Mouse (Mus musculus) layer of hippocampus, adult 18-20 months (tissue): Measurements from ENCODE around the gene Bcar3. TPM values are rescaled to one million over a fixed set of nuclear protein-coding genes. Genes with fewer than 3 reads are reported as not detected.

Experiments
- DNase-seq, 2 experiments: peaks; one replicate each; pipeline ENCODE4 v3.0.0; 2022; ENCODE audit warnings: low spot score in 2 of 2
- total RNA-seq, 2 experiments: library from RNA; stranded (reverse); gene quantifications; 2 replicates each; pipeline ENCODE4 v1.2.3; 2021

The Bcar3 gene
- total RNA-seq, 2 experiments from 2014 or later, result 8.8 to 9.8 TPM

DNA sequence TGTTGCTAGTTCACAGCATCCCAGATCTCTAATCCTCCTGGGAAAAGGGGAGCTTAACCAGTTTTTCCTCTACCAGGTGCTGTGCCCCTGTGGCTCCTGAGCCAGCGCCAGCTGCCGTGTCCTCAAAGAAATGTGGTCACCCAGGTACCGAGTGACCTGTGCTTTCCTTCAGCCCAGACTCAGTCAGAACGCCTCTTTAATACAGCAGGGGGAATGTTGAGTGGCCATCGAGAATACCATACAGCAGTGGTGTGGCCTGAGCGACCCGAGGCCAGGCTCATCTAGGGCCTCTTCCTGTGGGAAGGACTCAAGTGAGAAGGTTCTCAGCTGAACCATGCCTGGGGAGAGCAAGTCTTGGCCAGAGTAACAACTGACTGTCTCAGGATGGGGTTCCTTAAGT is 156.1 kb downstream of the Bcar3 start:
- no peak for DNase-seq

DNA sequence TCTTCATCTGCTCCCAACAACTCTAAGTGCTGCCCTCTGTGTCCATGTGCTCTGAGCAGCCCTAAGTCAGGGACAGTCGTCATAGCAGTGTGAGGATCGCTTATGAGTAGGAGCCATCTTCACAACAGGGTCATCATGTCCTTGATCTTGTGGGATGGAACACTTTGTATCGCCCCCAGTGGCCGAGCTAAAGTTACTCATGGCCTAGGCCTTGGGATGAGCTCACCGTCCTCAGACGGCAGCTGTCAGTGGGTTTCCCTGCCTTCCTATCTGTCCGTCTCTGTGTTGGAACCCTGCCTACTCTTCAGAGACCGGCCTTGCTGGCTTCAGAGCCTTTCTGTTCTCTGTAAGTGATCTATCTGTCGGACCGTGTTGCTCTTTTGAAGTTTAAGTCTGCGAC is 159.9 kb downstream of the Bcar3 start:
- DNase-seq, result no peak

DNA sequence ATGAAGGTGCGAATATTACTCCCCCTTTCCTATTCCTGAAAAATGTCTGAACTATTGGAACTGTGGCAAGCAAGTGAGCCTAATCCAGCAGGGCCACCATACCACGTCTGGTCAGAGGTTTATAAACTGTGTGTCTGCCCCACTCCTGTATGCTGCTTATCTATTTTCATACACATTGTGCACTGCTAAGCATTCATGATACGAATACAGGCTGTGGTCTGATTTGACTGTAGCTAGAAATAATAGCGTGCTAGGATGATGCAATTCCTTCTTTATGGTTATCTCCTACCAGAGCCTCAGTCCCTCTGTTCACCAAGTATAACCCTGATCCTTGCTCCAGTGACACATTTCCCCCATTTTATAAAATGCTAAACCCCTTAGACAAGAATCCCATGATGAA is 162.2 kb downstream of the Bcar3 start:
- no peak for DNase-seq

DNA sequence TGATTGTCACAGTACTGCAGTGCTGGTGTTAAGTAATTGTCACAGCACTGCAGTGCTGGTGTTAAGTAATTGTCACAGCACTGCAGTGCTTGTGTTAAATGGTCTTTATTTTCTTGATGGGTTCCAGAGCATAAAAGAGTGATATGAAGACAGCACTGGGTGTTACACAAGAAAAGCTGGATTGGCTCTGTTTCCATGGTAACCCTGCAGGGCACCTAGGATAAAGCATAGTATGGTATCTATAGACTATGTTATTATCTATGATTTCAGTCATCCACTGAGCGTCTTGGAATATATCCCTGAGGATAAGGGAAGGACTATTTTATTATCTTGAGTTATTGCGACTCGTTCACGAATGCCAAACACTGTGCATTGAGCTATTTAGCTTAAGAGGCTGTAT is 162.9 kb downstream of the Bcar3 start:
- no peak for DNase-seq

DNA sequence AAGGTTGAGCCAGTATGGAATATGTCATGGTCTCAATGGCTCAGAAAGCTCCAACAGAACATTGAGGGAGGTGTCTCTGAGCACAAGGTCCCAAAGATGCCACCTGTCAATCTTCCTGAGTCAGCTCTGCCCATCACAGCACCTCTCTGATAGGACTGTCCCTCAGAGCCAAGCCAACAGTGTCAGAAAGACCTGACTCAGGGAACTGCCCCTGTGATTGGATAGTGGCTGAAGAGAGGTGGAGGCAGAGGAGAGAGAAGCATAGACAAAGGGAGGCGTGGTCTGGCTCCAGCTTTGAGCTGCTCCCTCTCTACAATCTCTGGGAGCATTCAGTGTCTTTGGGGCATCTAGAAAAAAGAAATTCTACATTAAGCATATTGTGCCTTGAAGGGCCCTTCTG is 163.8 kb downstream of the Bcar3 start:
- no peak for DNase-seq

DNA sequence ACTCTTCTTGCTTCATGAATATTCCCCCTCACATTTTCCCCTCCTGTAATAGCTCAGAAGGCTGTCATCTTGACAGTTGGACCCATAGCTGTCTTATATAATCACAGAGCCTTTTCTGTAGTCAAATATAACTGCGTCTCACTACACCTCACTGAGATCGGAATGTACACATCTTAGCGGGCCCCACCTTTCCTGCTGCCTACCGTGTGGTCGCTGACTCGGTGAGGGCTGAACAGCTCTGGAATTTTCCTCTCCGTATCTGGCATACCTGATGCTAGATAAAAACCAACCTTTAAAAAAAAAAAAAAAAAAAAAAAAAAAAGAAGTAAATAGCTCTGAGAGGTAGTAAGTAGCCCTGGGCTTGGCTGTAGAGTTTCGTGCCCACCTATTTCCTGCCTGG is 164.8 kb downstream of the Bcar3 start:
- no peak for DNase-seq

DNA sequence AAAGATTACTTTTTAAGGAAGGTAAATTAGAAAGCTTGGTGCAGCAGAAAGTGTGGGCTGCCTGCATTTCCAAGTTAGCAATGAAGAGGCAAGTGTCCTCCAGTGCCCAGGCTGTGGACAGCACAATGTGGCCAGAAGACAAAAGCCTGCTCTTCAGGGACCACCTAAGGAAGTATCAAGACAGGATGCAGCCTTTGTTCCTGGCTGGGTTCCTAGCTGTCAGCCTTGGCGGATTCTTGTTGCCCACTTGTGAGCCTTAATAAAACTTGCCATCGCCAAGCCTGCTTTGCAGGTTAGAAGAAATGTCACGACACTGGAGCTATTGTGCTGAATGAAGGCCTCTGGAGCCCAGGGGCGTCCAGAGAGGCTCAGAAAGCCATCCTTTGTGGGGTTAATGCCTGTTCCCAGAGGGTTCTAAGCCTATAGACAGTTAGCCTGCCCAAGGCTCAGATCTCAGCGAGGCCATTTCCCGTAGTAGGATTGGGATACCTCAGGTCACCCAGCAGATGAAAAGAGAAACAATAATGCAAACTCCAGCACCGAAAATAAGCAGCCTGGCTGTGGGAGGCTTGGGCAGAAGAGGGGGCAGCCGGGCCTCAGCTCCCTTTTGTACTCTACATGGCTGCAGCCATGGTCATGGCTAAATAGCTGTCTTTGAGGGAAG is 167.0 kb downstream of the Bcar3 start:
- DNase-seq, result no peak

DNA sequence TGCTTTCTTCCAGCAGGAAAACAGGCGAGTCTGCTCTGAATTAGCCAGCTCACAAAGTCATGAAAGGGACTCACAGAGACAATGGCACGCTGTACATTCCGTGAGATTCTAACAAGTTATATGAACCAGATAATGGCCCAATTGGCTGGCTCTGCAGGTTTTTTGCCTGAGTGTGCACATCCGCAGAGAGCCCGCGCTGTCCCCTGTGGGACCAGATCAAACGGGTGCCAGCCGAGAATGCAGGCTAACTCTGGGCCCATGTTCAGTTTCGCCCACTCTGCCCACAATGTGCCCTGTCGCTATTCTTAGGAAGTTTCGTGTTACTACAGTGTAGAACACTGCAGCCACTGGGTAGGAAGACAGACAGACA is 167.6 kb downstream of the Bcar3 start:
- no peak for DNase-seq

DNA sequence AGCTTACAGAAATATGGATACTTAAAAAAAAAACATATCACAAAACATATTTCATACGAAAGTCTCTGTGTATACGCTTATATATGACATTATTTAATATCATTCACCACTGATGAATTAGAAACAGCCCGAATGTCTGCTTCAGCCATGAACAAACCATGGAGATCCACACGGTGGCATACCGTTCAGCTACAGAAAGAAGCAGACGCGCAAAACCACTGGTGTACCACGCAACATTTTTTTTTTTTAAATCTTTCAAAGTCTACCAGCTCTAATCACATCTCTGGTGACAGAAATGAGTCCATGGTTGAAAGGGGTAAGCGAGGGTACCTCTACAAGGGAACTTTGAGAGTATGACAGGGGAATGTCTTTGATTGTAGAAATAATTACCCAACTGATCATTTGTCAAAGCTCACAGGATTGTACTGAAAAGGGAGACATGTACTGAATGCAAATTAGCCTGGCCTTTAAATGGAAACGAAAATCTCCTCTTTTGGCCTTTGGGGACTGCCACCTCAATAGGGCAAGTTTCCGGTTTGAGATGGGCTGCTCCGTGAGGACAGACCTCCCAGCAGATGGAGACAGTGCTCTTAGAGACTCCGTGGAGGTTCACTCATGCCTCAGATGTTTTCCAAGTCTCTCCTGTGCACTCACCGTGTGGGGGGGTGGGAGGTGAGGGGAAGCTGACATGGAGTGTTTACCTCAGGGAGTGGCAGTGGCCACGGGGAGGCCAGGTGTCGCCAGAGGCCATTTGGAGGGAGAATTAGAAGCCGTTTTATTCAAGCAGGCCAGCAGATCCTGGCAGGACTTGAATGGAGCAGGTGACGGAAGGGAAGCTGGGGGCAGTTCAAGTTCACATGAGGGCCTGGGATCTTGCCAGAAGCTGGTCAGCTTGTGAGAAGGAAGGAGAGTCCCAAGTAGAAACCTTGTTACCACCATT is 168.3 kb downstream of the Bcar3 start:
- DNase-seq, result no peak

DNA sequence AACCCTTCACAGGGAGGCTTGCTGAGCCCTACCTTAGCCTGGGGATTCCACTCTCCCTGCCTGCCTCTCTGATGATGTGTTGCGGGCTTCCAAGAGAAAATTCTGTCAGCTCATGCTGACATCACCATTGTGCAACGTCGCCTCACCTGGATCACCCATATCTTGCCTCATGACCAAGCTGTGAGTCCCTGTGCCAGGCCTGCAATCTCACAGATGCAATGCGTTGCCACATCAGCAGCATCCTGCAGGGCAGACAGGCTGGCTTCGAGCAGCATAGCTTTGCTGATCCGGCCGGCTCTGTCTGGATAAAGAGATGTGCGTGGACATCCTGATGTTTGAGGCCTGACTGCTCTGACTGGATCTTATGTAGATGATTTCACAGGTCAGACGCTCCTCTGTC is 169.2 kb downstream of the Bcar3 start:
- no peak for DNase-seq

DNA sequence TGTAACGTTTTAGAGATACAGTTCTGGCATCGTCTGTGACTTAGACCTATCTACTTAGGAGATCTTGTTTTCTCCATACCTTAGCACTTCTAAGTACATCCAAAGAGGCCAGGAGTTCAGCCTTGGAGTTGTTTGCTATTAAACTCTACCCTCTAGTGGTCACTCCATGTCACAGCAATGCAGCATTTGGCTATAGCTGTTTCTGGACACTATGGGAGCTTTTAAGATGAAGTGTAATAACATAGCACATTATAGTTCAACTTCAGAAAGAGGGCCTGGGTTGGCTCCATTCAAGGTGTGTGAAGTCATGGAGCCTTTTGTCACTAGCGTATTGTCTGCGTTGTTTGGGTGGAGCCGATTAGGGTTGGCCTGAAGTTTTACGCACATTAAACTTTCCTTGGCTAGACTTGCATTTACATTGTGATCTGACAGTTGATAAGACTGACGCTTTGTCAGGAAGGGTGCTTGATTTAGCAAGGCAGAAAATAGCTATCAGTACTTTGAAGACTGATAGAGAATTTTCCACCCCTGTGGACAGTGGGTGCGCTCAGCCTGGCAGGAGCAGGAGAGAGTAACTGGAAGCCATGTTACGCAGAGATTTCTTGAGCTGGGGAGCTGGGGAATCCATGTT is 172.3 kb downstream of the Bcar3 start:
- peak in 1 of 2 experiments; percentile 69 for DNase-seq

DNA sequence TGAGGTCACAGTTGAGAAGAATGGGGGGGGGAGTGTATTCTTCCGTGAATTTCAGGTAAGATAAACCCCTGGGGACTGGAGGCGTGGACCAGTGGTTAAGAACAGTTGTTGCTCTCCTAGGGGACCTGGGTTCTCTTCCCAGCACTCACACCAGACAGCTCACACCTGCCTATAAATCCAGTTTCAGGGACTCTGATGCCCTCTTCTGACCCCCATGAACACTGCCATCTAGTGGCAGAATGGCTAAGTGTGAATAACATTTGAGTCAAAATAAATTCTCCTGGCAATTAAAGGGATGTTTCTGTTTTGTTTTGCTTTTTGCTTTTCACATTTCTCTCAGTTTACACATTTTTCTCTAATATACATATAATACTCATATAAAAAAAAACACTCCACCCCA is 174.0 kb downstream of the Bcar3 start:
- DNase-seq, result no peak

DNA sequence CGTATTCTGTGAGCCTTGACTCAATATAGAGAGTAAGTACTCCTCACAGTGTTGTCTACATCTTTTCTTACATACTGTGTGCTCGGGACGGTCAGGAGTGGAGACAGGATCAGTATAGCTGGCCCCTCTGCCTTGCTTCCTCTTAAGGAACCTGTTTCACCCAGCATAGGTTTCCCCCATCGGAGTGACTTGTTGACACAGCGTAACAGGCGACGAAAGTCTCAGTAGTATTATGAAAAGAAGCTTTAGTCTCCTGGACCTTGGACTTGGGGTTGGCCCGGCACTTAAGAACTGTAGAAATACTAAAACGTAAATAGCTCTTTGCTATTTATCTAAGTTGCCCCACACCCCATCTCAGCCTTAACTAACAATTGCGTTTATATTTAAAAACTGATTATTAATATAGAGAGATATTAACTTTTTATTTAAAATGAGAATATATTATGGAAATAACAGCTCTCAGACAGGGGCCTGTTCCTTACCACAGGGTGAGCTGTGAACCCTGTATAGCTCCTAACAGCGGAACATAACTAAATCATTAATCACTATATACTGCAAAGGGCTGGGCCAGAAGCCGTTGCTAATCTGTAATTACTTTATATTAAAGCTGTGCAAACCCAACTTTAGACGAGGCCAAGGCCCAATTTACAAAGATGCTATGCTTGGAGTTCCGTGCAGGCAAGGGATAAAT is 176.5 kb downstream of the Bcar3 start:
- no peak for DNase-seq

DNA sequence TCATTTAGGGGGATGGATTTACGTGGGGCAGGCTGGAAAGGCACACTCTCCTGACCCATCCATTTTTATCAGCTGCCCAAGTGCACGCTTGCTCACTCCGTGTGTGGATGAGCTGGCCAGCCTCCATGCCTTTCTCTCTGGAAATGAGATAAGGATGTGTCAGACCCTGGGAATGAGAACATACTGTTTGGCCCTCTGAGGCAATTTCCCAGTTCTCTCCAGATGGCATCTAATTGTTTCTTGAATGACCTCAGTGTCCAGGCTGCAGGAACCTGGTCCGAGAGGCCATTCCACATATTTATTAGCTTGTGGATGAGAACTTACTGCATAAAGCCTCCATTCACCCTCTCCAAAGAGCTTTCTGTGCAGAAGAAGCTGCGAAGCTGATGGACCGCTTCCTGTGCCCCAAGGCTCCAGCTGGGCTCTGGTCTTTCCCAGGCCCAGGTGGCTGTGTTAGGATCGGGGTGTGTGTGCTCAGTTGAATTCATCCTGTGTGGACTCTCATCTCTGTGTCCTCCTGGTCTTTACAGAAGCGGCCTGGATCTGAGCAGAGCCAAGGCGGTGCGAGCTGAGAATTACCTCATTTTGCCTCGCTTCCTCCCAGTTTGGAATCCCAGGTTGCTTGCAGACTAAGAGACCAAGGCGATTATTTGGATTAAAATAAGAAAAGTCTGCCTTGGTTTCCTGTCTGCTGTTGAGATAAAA is 177.2 kb downstream of the Bcar3 start:
- DNase-seq, result no peak

DNA sequence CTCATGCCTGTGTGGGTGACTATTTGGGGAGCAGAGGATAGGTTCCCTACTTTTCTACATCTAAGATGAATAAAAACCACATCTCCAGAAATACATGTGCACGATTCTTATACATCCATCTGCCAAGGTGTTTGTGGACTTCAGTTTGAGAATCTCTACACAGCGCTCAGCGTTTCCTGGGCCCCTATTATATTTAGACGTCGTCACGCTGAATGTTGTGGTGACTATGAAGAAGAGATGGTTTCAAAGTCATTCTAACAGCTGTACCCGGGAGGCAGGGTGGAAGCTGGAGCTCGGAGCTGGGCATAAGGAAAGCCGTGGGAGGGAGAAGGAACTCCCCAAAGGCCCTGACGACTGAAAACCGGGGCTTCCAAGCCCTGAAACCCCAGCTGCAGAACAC is 178.5 kb downstream of the Bcar3 start:
- no peak for DNase-seq

DNA sequence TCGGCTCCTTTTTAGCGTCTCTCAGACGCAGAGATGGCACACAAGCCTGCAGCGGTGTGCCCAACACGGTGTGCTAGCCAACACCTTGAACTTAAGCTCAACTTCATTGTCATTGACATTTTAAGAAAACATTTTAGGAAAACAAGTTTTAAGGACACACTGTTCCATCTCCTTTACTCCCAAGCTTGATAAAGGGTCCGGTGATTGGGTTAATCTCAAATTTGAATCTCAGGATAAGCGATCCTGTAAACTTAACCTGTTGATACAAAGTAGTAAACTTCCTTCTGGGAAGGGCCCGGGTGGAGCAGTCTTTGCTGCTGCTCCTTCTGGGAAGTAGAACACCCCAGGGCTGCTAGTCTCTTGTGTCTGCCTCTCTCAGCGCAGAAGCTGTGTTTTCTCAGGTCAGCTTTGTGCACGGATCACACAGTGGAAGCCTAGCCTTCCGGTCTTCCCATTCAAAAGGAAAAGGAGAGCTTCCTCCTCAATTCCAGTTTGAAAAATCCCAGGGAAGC is 179.6 kb downstream of the Bcar3 start:
- DNase-seq, result no peak

DNA sequence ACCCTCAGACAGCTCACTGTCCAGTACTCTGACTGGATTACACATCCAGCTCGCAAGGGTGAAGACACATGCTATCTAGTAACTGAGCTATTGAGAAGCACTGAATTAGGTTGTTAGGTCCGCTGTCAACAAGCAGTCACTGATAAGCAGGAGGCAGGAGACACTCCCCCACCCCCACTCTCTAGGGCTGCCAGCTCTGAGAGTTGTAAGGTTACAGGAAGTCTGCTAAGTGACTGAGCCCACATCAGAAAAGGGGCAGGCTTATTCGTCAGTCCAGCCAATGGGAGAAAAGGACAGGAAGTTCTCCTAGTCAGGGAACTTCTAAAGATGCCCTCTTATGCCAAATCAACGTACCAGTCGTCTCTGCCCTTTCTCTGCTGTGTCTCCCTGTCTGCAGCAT is 180.1 kb downstream of the Bcar3 start:
- DNase-seq, result no peak

DNA sequence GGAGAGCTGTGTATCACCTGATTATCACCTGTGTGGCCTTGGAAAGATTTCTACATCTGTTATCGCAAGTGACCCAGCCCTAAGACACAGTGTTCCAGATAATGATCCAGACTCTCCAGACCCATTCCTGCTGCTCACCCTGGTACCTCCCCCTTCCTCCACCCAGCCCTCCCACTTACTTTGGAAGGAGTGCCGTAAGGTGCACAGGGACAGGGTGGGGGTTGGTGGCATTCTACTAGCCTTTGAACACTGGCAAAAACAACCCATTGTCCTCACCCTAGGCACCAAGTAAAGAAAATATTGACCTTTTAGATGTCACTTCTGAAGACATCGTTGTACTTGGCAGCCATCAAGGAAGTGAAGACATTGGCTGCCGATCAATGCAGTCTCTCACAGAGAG is 180.9 kb downstream of the Bcar3 start:
- DNase-seq, result no peak

DNA sequence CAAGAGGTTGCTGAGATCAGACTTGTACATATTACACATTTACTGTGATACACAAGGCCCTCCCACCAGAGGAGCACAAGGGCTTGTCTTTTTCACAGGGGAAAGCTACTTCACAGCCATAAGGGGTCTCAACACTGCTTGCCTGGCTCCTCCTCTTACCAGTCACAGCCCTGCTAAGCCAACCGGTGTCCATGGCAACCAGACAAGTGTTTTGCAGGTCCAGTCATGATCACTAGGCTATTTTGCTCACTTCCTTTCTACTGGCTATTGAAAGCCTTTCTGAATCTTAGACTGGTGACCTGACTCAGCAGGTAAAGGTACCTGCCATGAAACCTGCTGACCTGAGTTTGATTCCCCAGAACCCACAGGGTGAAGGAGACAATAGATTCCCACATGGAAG is 181.8 kb downstream of the Bcar3 start:
- no peak for DNase-seq

DNA sequence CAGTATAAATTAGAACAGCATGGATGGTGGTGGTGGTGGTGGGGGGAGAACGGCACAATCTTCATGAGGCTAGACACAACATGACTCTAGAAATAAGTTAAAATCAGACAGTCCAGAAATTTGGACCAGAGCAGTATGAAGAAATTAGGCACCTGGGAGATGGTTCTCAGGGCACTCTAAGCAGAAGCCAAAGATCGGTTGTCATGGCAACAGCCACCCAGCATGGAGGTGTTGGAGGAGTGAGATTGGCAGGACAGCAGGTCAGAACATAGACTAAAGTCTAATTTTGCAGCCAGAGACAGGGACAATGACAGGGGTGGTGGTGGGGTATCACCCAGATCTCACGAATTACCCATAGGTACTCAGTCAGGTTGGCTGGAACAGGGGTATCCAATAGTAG is 182.7 kb downstream of the Bcar3 start:
- no peak for DNase-seq

DNA sequence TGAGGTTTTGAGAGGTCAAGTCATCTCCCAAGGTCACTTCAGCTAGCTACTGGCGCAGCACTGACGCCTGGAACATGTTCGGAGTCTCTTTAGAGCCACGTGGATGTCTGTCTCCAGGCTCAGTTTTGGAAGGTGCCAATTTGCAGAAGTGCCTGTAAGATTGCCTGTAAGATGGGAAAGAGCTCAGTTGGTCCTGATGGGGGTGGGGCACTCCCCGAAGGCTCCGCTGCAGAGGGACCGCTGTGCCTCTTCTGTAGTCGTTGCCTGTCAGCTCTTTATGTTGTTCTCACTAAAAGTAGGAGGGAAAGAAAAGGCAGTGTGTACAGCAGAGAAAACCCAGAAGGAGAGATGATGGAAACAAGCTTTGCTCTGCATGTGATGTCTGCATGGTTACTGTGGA is 183.6 kb downstream of the Bcar3 start:
- no peak for DNase-seq
